ENCODE assay signal across 23 mouse cellular contexts in genomic region chr4:137181252-137181651, GRCm38 (mm10).
DNase-seq lines count a peak whose midpoint lies in the region; ATAC-seq and TF ChIP-seq lines count a peak whose summit lies in the region.
"Had no signal": no experiment of that assay in that cellular context is flagged by ENCODE, and none has a peak within 500 bp of the region (broad histone marks: within the 10 kb centered on the region; RNA-seq: fewer than 3 reads in every experiment).

No protein-coding gene starts in this region.

- no peak overlapping the region for H3K4me2 ChIP-seq in kidney, embryonic 15.5 days
- H3K4me2 ChIP-seq: embryonic facial prominence, embryonic 15.5 days; heart, embryonic 11.5 days; hindbrain, embryonic 15.5 days; intestine, embryonic 15.5 days; limb, embryonic 15.5 days; lung, embryonic 14.5 days; midbrain, embryonic 15.5 days had no signal

- no peaks in the 10 kb centered on the region for H3K27me3 ChIP-seq in kidney, embryonic 15.5 days
- H3K27me3 ChIP-seq: embryonic facial prominence, embryonic 15.5 days; hindbrain, embryonic 15.5 days; intestine, embryonic 15.5 days; limb, embryonic 15.5 days; midbrain, embryonic 15.5 days had no signal

- no peak overlapping the region for H3K4me3 ChIP-seq in kidney, embryonic 15.5 days (replicated peaks)
- H3K4me3 ChIP-seq in lung, adult 2 months (replicated peaks; ENCODE audit: extremely low read depth, low read depth, low read length) = no peak overlapping the region
- H3K4me3 ChIP-seq: embryonic facial prominence, embryonic 15.5 days; hindbrain, embryonic 15.5 days; intestine, embryonic 15.5 days; limb, embryonic 15.5 days; megakaryocyte, embryonic 14.5 days; midbrain, embryonic 15.5 days had no signal

- peak; percentile 43 to 58 for DNase-seq in adrenal gland, adult (ENCODE audit: inconsistent age in 2 of 2, low spot score in 1 of 2)
- DNase-seq in adrenal gland, postnatal 25 days = no peak
- DNase-seq in kidney, postnatal 10 days = no peak
- DNase-seq in lung, postnatal 10 days = peak; percentile 62
- no peak for DNase-seq in lung, adult 2 months
- peak; percentile 26 for DNase-seq in yolk sac, embryonic 10.5 days (ENCODE audit: low spot score)
- no peak for DNase-seq in gastrocnemius, adult 18-20 months (ENCODE audit: low spot score)
- DNase-seq: adrenal gland, adult 8-10 months; cerebellum, adult 11 months; cerebellum, postnatal 10 days; embryo, embryonic 11 days; heart, postnatal 14 days; lung, embryonic 14.5 days; right cerebral cortex, postnatal 25 days had no signal

- no peak for ATAC-seq in kidney, embryonic 15.5 days (replicated peaks; ENCODE audit: low FRiP score)
- ATAC-seq: forebrain, embryonic 16.5 days; intestine, embryonic 15.5 days; midbrain, embryonic 15.5 days had no signal

- H3K9ac ChIP-seq in kidney, embryonic 15.5 days = no peak overlapping the region
- H3K9ac ChIP-seq: embryonic facial prominence, embryonic 15.5 days; hindbrain, embryonic 15.5 days; intestine, embryonic 15.5 days; limb, embryonic 15.5 days; lung, embryonic 14.5 days; midbrain, embryonic 15.5 days had no signal

- H3K4me1 ChIP-seq in kidney, embryonic 15.5 days = peaks cover 50% of the 10 kb centered on the region
- peaks cover 11% of the 10 kb centered on the region for H3K4me1 ChIP-seq in lung, adult 2 months (ENCODE audit: control insufficient read depth, insufficient read depth, low read length)

- no peaks in the 10 kb centered on the region for H3K9me3 ChIP-seq in kidney, embryonic 15.5 days (replicated peaks)
- H3K9me3 ChIP-seq: embryonic facial prominence, embryonic 15.5 days; hindbrain, embryonic 15.5 days; intestine, embryonic 15.5 days; limb, embryonic 15.5 days; megakaryocyte, embryonic 14.5 days; midbrain, embryonic 15.5 days had no signal

- no peak for TF ChIP-seq POLR2A in lung, adult 2 months (IDR thresholded peaks at IDR 0.05; ENCODE audit: borderline replicate concordance, extremely low read depth, low read depth, low read length)

- no peak for TF ChIP-seq CTCF in lung, adult 2 months (IDR thresholded peaks at IDR 0.05; ENCODE audit: insufficient read depth, low read length)

- WGBS in kidney, embryonic 15.5 days = 45% methylated on average over 8 of the region's 8 CpGs
- WGBS in lung, adult 2 months = 61% methylated on average over 8 of the region's 8 CpGs

- H3K27ac ChIP-seq in kidney, embryonic 15.5 days = peak overlapping the region; percentile 5; the same call in 1 of the 2 replicates
- H3K27ac ChIP-seq: embryonic facial prominence, embryonic 15.5 days; hindbrain, embryonic 15.5 days; intestine, embryonic 15.5 days; limb, embryonic 15.5 days; midbrain, embryonic 15.5 days had no signal

- H3K36me3 ChIP-seq in kidney, embryonic 15.5 days = no peaks in the 10 kb centered on the region
- H3K36me3 ChIP-seq: embryonic facial prominence, embryonic 15.5 days; hindbrain, embryonic 15.5 days; intestine, embryonic 15.5 days; limb, embryonic 15.5 days; midbrain, embryonic 15.5 days had no signal

Comparison
In these comparisons a context has a peak if more than half of its experiments do, and no peak if none do; other contexts are left out.
1. DNase-seq: peak in adrenal gland, adult (2 of 2), lung, postnatal 10 days (single experiment) and yolk sac, embryonic 10.5 days (single experiment); none in adrenal gland, postnatal 25 days (single experiment), kidney, postnatal 10 days (single experiment), lung, adult 2 months (single experiment) and gastrocnemius, adult 18-20 months (single experiment).